In genomic region chr1:36904084-36904451, GRCm38 (mm10) we compare ENCODE assay signal across 11 mouse cellular contexts. TPM values are rescaled to one million over a fixed set of nuclear protein-coding genes. Genes with fewer than 3 reads are reported as not detected.
DNase-seq lines count a peak whose midpoint lies in the region; ATAC-seq and TF ChIP-seq lines count a peak whose summit lies in the region.
"Had no signal": no experiment of that assay in that cellular context is flagged by ENCODE, and none has a peak within 500 bp of the region (broad histone marks: within the 10 kb centered on the region; RNA-seq: fewer than 3 reads in every experiment).

No protein-coding gene starts in this region.

- H3K9me3 ChIP-seq in forebrain, embryonic 14.5 days (replicated peaks; ENCODE audit: control insufficient read depth, low read length): no peaks in the 10 kb centered on the region
- H3K9me3 ChIP-seq in forebrain, embryonic 10.5 days: no peaks in the 10 kb centered on the region
- no peaks in the 10 kb centered on the region for H3K9me3 ChIP-seq in liver, embryonic 14.5 days (ENCODE audit: control insufficient read depth, low read length)
- H3K9me3 ChIP-seq: midbrain, embryonic 12.5 days had no signal

- H3K4me1 ChIP-seq in forebrain, embryonic 14.5 days (ENCODE audit: control insufficient read depth, insufficient read depth, low read length): no peaks in the 10 kb centered on the region; the same call in 1 of the 2 replicates
- peaks cover 10% of the 10 kb centered on the region; the same call in 1 of the 2 replicates for H3K4me1 ChIP-seq in forebrain, embryonic 10.5 days
- H3K4me1 ChIP-seq in liver, embryonic 14.5 days (replicated peaks; ENCODE audit: control insufficient read depth in 2 of 2, insufficient read depth in 2 of 2, low read length in 1 of 2): peaks cover 11 to 16% of the 10 kb centered on the region in 2 experiments

- WGBS in forebrain, embryonic 14.5 days: 62% methylated on average over 3 of the region's 3 CpGs
- WGBS in forebrain, embryonic 10.5 days: 74% methylated on average over 3 of the region's 3 CpGs
- 64% methylated on average over 3 of the region's 3 CpGs for WGBS in liver, embryonic 14.5 days (ENCODE audit: insufficient replicate concordance)

- H3K27me3 ChIP-seq in forebrain, embryonic 14.5 days (replicated peaks; ENCODE audit: control insufficient read depth, insufficient read depth, low read length): no peaks in the 10 kb centered on the region
- no peaks in the 10 kb centered on the region for H3K27me3 ChIP-seq in forebrain, embryonic 10.5 days (ENCODE audit: poor library complexity, severe bottlenecking)
- no peaks in the 10 kb centered on the region for H3K27me3 ChIP-seq in liver, embryonic 14.5 days (ENCODE audit: control insufficient read depth, insufficient read depth, low read length)
- H3K27me3 ChIP-seq: midbrain, embryonic 12.5 days had no signal

- H3K27ac ChIP-seq in forebrain, embryonic 14.5 days (ENCODE audit: low read depth, low read length): peak overlapping the region; percentile 34; the same call in 1 of the 2 replicates
- H3K27ac ChIP-seq in forebrain, embryonic 10.5 days: no peak overlapping the region
- no peak overlapping the region for H3K27ac ChIP-seq in liver, embryonic 14.5 days
- H3K27ac ChIP-seq: midbrain, embryonic 12.5 days had no signal

- no peak for TF ChIP-seq EP300 in liver, embryonic 14.5 days (IDR thresholded peaks at IDR 0.05; ENCODE audit: low read depth)

- ATAC-seq in forebrain, embryonic 14.5 days: no peak
- no peak; the same call in 1 of the 2 replicates for ATAC-seq in liver, embryonic 14.5 days (ENCODE audit: insufficient read depth)
- ATAC-seq in activated CD4-positive, CD25-positive, alpha-beta regulatory T cell, adult 4 months: no peak

- no peak overlapping the region for H3K9ac ChIP-seq in forebrain, embryonic 14.5 days (ENCODE audit: low read length)
- H3K9ac ChIP-seq in liver, embryonic 14.5 days (replicated peaks): no peak overlapping the region
- H3K9ac ChIP-seq: midbrain, embryonic 12.5 days had no signal

- H3K36me3 ChIP-seq in forebrain, embryonic 14.5 days (ENCODE audit: control insufficient read depth, insufficient read depth, low read length): no peaks in the 10 kb centered on the region
- peaks cover 6% of the 10 kb centered on the region; the same call in 1 of the 2 replicates for H3K36me3 ChIP-seq in forebrain, embryonic 10.5 days (replicated peaks)
- H3K36me3 ChIP-seq in liver, embryonic 14.5 days (replicated peaks; ENCODE audit: control insufficient read depth, insufficient read depth, low read depth): no peaks in the 10 kb centered on the region

- H3K4me3 ChIP-seq in forebrain, embryonic 14.5 days (ENCODE audit: low read depth, low read length): no peak overlapping the region
- no peak overlapping the region for H3K4me3 ChIP-seq in forebrain, embryonic 10.5 days
- no peak overlapping the region for H3K4me3 ChIP-seq in liver, embryonic 14.5 days (ENCODE audit: insufficient read depth in 1 of 2, low read depth in 2 of 2, low read length in 2 of 2)
- H3K4me3 ChIP-seq: midbrain, embryonic 12.5 days had no signal

- peak; percentile 20 for DNase-seq in forebrain, embryonic 14.5 days (ENCODE audit: low spot score)
- no peak for DNase-seq in forebrain, embryonic 10.5 days (ENCODE audit: extremely low spot score, low spot score)
- DNase-seq in liver, embryonic 14.5 days (ENCODE audit: low read depth in 3 of 3, low spot score in 3 of 3): no peak
- no peak for DNase-seq in liver
- DNase-seq in 416B (ENCODE audit: low read depth): peak; percentile 40
- DNase-seq in adipocyte (ENCODE audit: low spot score): peak; percentile 38
- no peak for DNase-seq in B cell, adult 2 months
- DNase-seq: adrenal gland, adult 8-10 months; gastrocnemius, postnatal 25 days had no signal

- no peak overlapping the region for H3K4me2 ChIP-seq in forebrain, embryonic 14.5 days (ENCODE audit: low read length)
- no peak overlapping the region for H3K4me2 ChIP-seq in liver, embryonic 14.5 days (ENCODE audit: low read depth)
- H3K4me2 ChIP-seq: midbrain, embryonic 12.5 days had no signal

- peak; percentile 32; the same call in 1 of the 2 replicates for TF ChIP-seq CTCF in liver, embryonic 14.5 days (IDR thresholded peaks at IDR 0.05; ENCODE audit: low read depth)

RNA-seq across cellular contexts. Expression of gene Tmem131, which starts 39.4 kb away (rescaled TPM):
- 12.2 and 14.2 TPM in 2 replicates for polyA plus RNA-seq in forebrain, embryonic 14.5 days (2014; fragmentation: Nextera tagmentation; extraction: Ambion mirVana)
- 12.2 and 13.0 TPM in 2 replicates for polyA plus RNA-seq in forebrain, embryonic 10.5 days (2016; fragmentation: Nextera tagmentation; extraction: Ambion mirVana)
- 13.6 and 14.9 TPM in 2 replicates for polyA plus RNA-seq in liver, embryonic 14.5 days (2012; rRNA removed)
- 10.6 and 11.2 TPM in 2 replicates for polyA plus RNA-seq in liver, embryonic 14.5 days (2014; fragmentation: Nextera tagmentation; extraction: Ambion mirVana)
- polyA plus RNA-seq in activated CD4-positive, CD25-positive, alpha-beta regulatory T cell, adult 4 months (2017; shearing (Covaris generic)): 10 to 100 TPM; 10.3 to 11.4 TPM

Comparison
In these comparisons a context has a peak if more than half of its experiments do, and no peak if none do; other contexts are left out.
1. DNase-seq: peak in forebrain, embryonic 14.5 days (single experiment), 416B (single experiment) and adipocyte (single experiment); none in forebrain, embryonic 10.5 days (single experiment), liver, embryonic 14.5 days (0 of 3), liver (single experiment) and B cell, adult 2 months (0 of 2).